ENCODE assay signal across 9 mouse cellular contexts in genomic region chr16:49766326-49766725, GRCm38 (mm10). TPM values are rescaled to one million over a fixed set of nuclear protein-coding genes. Genes with fewer than 3 reads are reported as not detected.
DNase-seq lines count a peak whose midpoint lies in the region; ATAC-seq and TF ChIP-seq lines count a peak whose summit lies in the region.
"Had no signal": no experiment of that assay in that cellular context is flagged by ENCODE, and none has a peak within 500 bp of the region (broad histone marks: within the 10 kb centered on the region; RNA-seq: fewer than 3 reads in every experiment).

No protein-coding gene starts in this region.

- no peaks in the 10 kb centered on the region for H3K27me3 ChIP-seq in embryonic facial prominence, embryonic 14.5 days (replicated peaks; ENCODE audit: control insufficient read depth, insufficient read depth, low read length)
- H3K27me3 ChIP-seq in liver, embryonic 14.5 days (ENCODE audit: control insufficient read depth, insufficient read depth, low read length) = no peaks in the 10 kb centered on the region
- H3K27me3 ChIP-seq in splenic B cell, adult 2 months (ENCODE audit: control insufficient read depth, insufficient read depth, low read length, poor library complexity, severe bottlenecking) = no peaks in the 10 kb centered on the region
- H3K27me3 ChIP-seq: embryonic facial prominence, embryonic 15.5 days; midbrain, embryonic 12.5 days had no signal

- TF ChIP-seq CTCF in liver, embryonic 14.5 days (IDR thresholded peaks at IDR 0.05; ENCODE audit: low read depth) = peak; percentile 82

- H3K4me1 ChIP-seq in embryonic facial prominence, embryonic 14.5 days (ENCODE audit: control insufficient read depth, insufficient read depth, low read length) = no peaks in the 10 kb centered on the region
- peaks cover 39 to 44% of the 10 kb centered on the region in 2 experiments for H3K4me1 ChIP-seq in liver, embryonic 14.5 days (replicated peaks; ENCODE audit: control insufficient read depth in 2 of 2, insufficient read depth in 2 of 2, low read length in 1 of 2)
- H3K4me1 ChIP-seq: embryonic facial prominence, embryonic 15.5 days had no signal

- TF ChIP-seq EP300 in liver, embryonic 14.5 days (IDR thresholded peaks at IDR 0.05; ENCODE audit: low read depth) = peak; percentile 67

- intact Hi-C loops in left cerebral cortex, postnatal 4 days (cut with DNase I) = no loop called here

- no peak overlapping the region for H3K9ac ChIP-seq in embryonic facial prominence, embryonic 14.5 days (ENCODE audit: low read depth, low read length)
- H3K9ac ChIP-seq in liver, embryonic 14.5 days (replicated peaks) = no peak overlapping the region
- H3K9ac ChIP-seq: embryonic facial prominence, embryonic 15.5 days; midbrain, embryonic 12.5 days had no signal

- peaks cover 11% of the 10 kb centered on the region; the same call in 1 of the 2 replicates for H3K36me3 ChIP-seq in embryonic facial prominence, embryonic 14.5 days (ENCODE audit: control insufficient read depth, insufficient read depth, low read length)
- H3K36me3 ChIP-seq in liver, embryonic 14.5 days (replicated peaks; ENCODE audit: control insufficient read depth, insufficient read depth, low read depth) = no peaks in the 10 kb centered on the region
- H3K36me3 ChIP-seq in splenic B cell, adult 2 months (ENCODE audit: control insufficient read depth, insufficient read depth, low read length, poor library complexity, severe bottlenecking) = no peaks in the 10 kb centered on the region
- H3K36me3 ChIP-seq: midbrain, embryonic 12.5 days had no signal

- no peak overlapping the region for H3K27ac ChIP-seq in embryonic facial prominence, embryonic 14.5 days (replicated peaks; ENCODE audit: low read depth, low read length)
- H3K27ac ChIP-seq in liver, embryonic 14.5 days = peak overlapping the region; percentile 25
- H3K27ac ChIP-seq: embryonic facial prominence, embryonic 15.5 days; midbrain, embryonic 12.5 days had no signal

- peak; percentile 98 for ATAC-seq in activated CD4-positive, CD25-positive, alpha-beta regulatory T cell, adult 4 months
- no peak for ATAC-seq in embryonic facial prominence, embryonic 14.5 days (ENCODE audit: low read depth)
- peak; percentile 48; the same call in 1 of the 2 replicates for ATAC-seq in liver, embryonic 14.5 days (ENCODE audit: insufficient read depth)

- H3K4me3 ChIP-seq in embryonic facial prominence, embryonic 14.5 days (ENCODE audit: low read depth, low read length) = no peak overlapping the region
- H3K4me3 ChIP-seq in liver, embryonic 14.5 days (ENCODE audit: insufficient read depth in 1 of 2, low read depth in 2 of 2, low read length in 2 of 2) = no peak overlapping the region
- H3K4me3 ChIP-seq: embryonic facial prominence, embryonic 15.5 days; midbrain, embryonic 12.5 days had no signal

- peak; percentile 10 for DNase-seq in left cerebral cortex, postnatal 4 days
- DNase-seq in left cerebral cortex, adult 9 months (ENCODE audit: low spot score in 2 of 2) = no peak
- DNase-seq in embryonic facial prominence, embryonic 14.5 days (ENCODE audit: low spot score) = peak; percentile 53
- DNase-seq in liver, embryonic 14.5 days (ENCODE audit: low read depth in 3 of 3, low spot score in 3 of 3) = peak in 2 of 3 experiments; percentile 56 to 61
- peak; percentile 84 for DNase-seq in splenic B cell, adult 2 months (ENCODE audit: low read depth, low spot score)
- DNase-seq in layer of hippocampus, postnatal 14 days (ENCODE audit: low spot score in 2 of 2) = no peak

- H3K4me2 ChIP-seq in embryonic facial prominence, embryonic 14.5 days (ENCODE audit: low read depth, low read length) = no peak overlapping the region
- no peak overlapping the region for H3K4me2 ChIP-seq in liver, embryonic 14.5 days (ENCODE audit: low read depth)
- H3K4me2 ChIP-seq: embryonic facial prominence, embryonic 15.5 days; midbrain, embryonic 12.5 days had no signal

- H3K9me3 ChIP-seq in embryonic facial prominence, embryonic 14.5 days (ENCODE audit: control insufficient read depth, low read length) = no peaks in the 10 kb centered on the region
- H3K9me3 ChIP-seq in liver, embryonic 14.5 days (ENCODE audit: control insufficient read depth, low read length) = no peaks in the 10 kb centered on the region
- H3K9me3 ChIP-seq: embryonic facial prominence, embryonic 15.5 days; midbrain, embryonic 12.5 days had no signal

- WGBS in embryonic facial prominence, embryonic 14.5 days = 53% methylated on average over 3 of the region's 3 CpGs
- WGBS in liver, embryonic 14.5 days (ENCODE audit: insufficient replicate concordance) = 19% methylated on average over 3 of the region's 3 CpGs

RNA-seq across cellular contexts. Expression of gene Cd47, which starts 34.0 kb away (rescaled TPM):
- total RNA-seq in left cerebral cortex, postnatal 4 days (2021) = 100 to 1,000 TPM; 214 to 231 TPM
- 100 to 1,000 TPM; 296 to 343 TPM for polyA plus RNA-seq in activated CD4-positive, CD25-positive, alpha-beta regulatory T cell, adult 4 months (2017; shearing (Covaris generic))
- polyA plus RNA-seq in embryonic facial prominence, embryonic 14.5 days (2014; fragmentation: Nextera tagmentation; extraction: Ambion mirVana) = 96.1 and 102 TPM in 2 replicates
- 54.3 and 82.5 TPM in 2 replicates for polyA plus RNA-seq in liver, embryonic 14.5 days (2012; rRNA removed)
- polyA plus RNA-seq in liver, embryonic 14.5 days (2014; fragmentation: Nextera tagmentation; extraction: Ambion mirVana) = 331 and 345 TPM in 2 replicates
- total RNA-seq in layer of hippocampus, postnatal 14 days (2021) = 100 to 1,000 TPM; 230 to 245 TPM

Comparison
In these comparisons a context has a peak if more than half of its experiments do, and no peak if none do; other contexts are left out.
1. DNase-seq: peak in left cerebral cortex, postnatal 4 days (single experiment), embryonic facial prominence, embryonic 14.5 days (single experiment), liver, embryonic 14.5 days (2 of 3) and splenic B cell, adult 2 months (single experiment); none in left cerebral cortex, adult 9 months (0 of 2) and layer of hippocampus, postnatal 14 days (0 of 2).